Mouse (Mus musculus) kidney, adult 18-20 months (tissue): ENCODE measurements around the gene Cyp2d11.
A peak's percentile ranks its signal among the peaks of the same experiment; 100 is the strongest.
"Not testable (repeated sequence)": the region's sequence is repeated elsewhere in the genome, so short reads cannot be mapped to it uniquely, and the experiment has no call there.

Experiments
- DNase-seq: peaks from one replicate; pipeline ENCODE4 v3.0.0; 2021

Gene Cyp2d11

GRCm38 (mm10) chr15:82393922-82394321 lies at the start of gene Cyp2d11:
TSS of gene Cyp2d11 (minus strand) at chr15:82394022.
- DNase-seq = not testable (repeated sequence)

- DNase-seq = peak; percentile 38
Measured at GRCm38 (mm10) chr15:82437975-82438617, 44.3 kb upstream of the Cyp2d11 start.

- DNase-seq = no peak
Measured at GRCm38 (mm10) chr15:82435606-82436005, 41.8 kb upstream of the Cyp2d11 start.

- DNase-seq = no peak
Measured at GRCm38 (mm10) chr15:82435011-82435410, 41.2 kb upstream of the Cyp2d11 start.

- DNase-seq = no peak
Measured at GRCm38 (mm10) chr15:82434541-82434940, 40.7 kb upstream of the Cyp2d11 start.

GRCm38 (mm10) chr15:82433621-82434020 lies 39.8 kb upstream of the Cyp2d11 start:
- peak; percentile 0 for DNase-seq

- no peak for DNase-seq
Measured at GRCm38 (mm10) chr15:82433137-82433536, 39.3 kb upstream of the Cyp2d11 start, which contains the start of gene Cyp2d9. TSS of gene Cyp2d9 (plus strand) at chr15:82433437.

GRCm38 (mm10) chr15:82423471-82423870 lies 29.6 kb upstream of the Cyp2d11 start:
- no peak for DNase-seq

- no peak for DNase-seq
Measured at GRCm38 (mm10) chr15:82422935-82423334, 29.1 kb upstream of the Cyp2d11 start.

GRCm38 (mm10) chr15:82418616-82419015 lies 24.8 kb upstream of the Cyp2d11 start:
- DNase-seq = no peak

- DNase-seq = peak; percentile 91
Measured at GRCm38 (mm10) chr15:82416797-82417789, 23.3 kb upstream of the Cyp2d11 start.

- no peak for DNase-seq
Measured at GRCm38 (mm10) chr15:82407536-82407935, 13.7 kb upstream of the Cyp2d11 start.

- DNase-seq = no peak
Measured at GRCm38 (mm10) chr15:82406981-82407380, 13.2 kb upstream of the Cyp2d11 start, which contains the start of gene Cyp2d10. TSS of gene Cyp2d10 (minus strand) at chr15:82407195.

GRCm38 (mm10) chr15:82404163-82404562 lies 10.3 kb upstream of the Cyp2d11 start:
- no peak for DNase-seq

GRCm38 (mm10) chr15:82403606-82404005 lies 9.8 kb upstream of the Cyp2d11 start:
- DNase-seq = no peak

- DNase-seq = no peak
Measured at GRCm38 (mm10) chr15:82402741-82403140, 8.9 kb upstream of the Cyp2d11 start.

GRCm38 (mm10) chr15:82402106-82402505 lies 8.3 kb upstream of the Cyp2d11 start:
- DNase-seq = no peak

- no peak for DNase-seq
Measured at GRCm38 (mm10) chr15:82401516-82401915, 7.7 kb upstream of the Cyp2d11 start.

- DNase-seq = not testable (repeated sequence)
Measured at GRCm38 (mm10) chr15:82395955-82396354, 2.1 kb upstream of the Cyp2d11 start.

GRCm38 (mm10) chr15:82389916-82390315 lies 3.9 kb downstream of the Cyp2d11 start:
- not testable (repeated sequence) for DNase-seq

- DNase-seq = no peak
Measured at GRCm38 (mm10) chr15:82385729-82386128, 8.1 kb downstream of the Cyp2d11 start.

GRCm38 (mm10) chr15:82382441-82382840 lies 11.4 kb downstream of the Cyp2d11 start:
- no peak for DNase-seq

- no peak for DNase-seq
Measured at GRCm38 (mm10) chr15:82380714-82381062, 13.1 kb downstream of the Cyp2d11 start.
